ENCODE assay signal across 8 mouse cellular contexts in genomic region chrX:36597707-36598389, GRCm38 (mm10). TPM values are rescaled to one million over a fixed set of nuclear protein-coding genes. Genes with fewer than 3 reads are reported as not detected.
A peak's percentile ranks its signal among the peaks of the same experiment; 100 is the strongest.
DNase-seq lines count a peak whose midpoint lies in the region; ATAC-seq and TF ChIP-seq lines count a peak whose summit lies in the region.

Gene Pgrmc1, plus strand, starts transcription at chrX:36598206.

- peak; percentile 95 for ATAC-seq in forebrain, embryonic 12.5 days (ENCODE audit: low FRiP score)
- peak; percentile 93 for ATAC-seq in heart, embryonic 16.5 days (replicated peaks; ENCODE audit: extremely low read depth, insufficient read depth, low FRiP score)
- peak; percentile 92 for ATAC-seq in liver, embryonic 14.5 days (ENCODE audit: insufficient read depth)
- ATAC-seq in stomach, embryonic 15.5 days (ENCODE audit: insufficient read depth, low FRiP score, low read depth): peak; percentile 94

- peak within 1 kb of the TSS; percentile 81 for H3K27ac ChIP-seq in forebrain, embryonic 12.5 days
- peak within 1 kb of the TSS; percentile 85 for H3K27ac ChIP-seq in heart, embryonic 16.5 days (ENCODE audit: low read length)
- H3K27ac ChIP-seq in liver, embryonic 14.5 days: no peak within 1 kb of the TSS
- H3K27ac ChIP-seq in stomach, embryonic 15.5 days: peak within 1 kb of the TSS; percentile 79

- no peak for TF ChIP-seq CTCF in E14TG2a.4 (conservative IDR thresholded peaks at IDR 0.05; ENCODE audit: low read length)
- no peak for TF ChIP-seq CTCF in liver, embryonic 14.5 days (IDR thresholded peaks at IDR 0.05; ENCODE audit: low read depth)

- no peaks in the 10 kb centered on the region for H3K27me3 ChIP-seq in E14TG2a.4 (ENCODE audit: insufficient read depth, low read length)
- H3K27me3 ChIP-seq in forebrain, embryonic 12.5 days: no peaks in the 10 kb centered on the region
- H3K27me3 ChIP-seq in heart, embryonic 16.5 days (ENCODE audit: control insufficient read depth, insufficient read depth, low read length): no peaks in the 10 kb centered on the region
- H3K27me3 ChIP-seq in liver, embryonic 14.5 days (ENCODE audit: control insufficient read depth, insufficient read depth, low read length): no peaks in the 10 kb centered on the region
- no peaks in the 10 kb centered on the region for H3K27me3 ChIP-seq in stomach, embryonic 15.5 days (replicated peaks)

- TF ChIP-seq EP300 in liver, embryonic 14.5 days (IDR thresholded peaks at IDR 0.05; ENCODE audit: low read depth): no peak

- peaks cover 26% of the 10 kb centered on the region for H3K4me1 ChIP-seq in E14TG2a.4 (replicated peaks; ENCODE audit: low read depth, low read length)
- H3K4me1 ChIP-seq in forebrain, embryonic 12.5 days: peaks cover 5% of the 10 kb centered on the region
- H3K4me1 ChIP-seq in heart, embryonic 16.5 days (ENCODE audit: control insufficient read depth, insufficient read depth, low read length): peaks cover 5% of the 10 kb centered on the region
- H3K4me1 ChIP-seq in liver, embryonic 14.5 days (replicated peaks; ENCODE audit: control insufficient read depth in 2 of 2, insufficient read depth in 2 of 2, low read length in 1 of 2): peaks cover 0 to 8% of the 10 kb centered on the region in 2 experiments; a peak in 1 of 4 replicates
- H3K4me1 ChIP-seq in stomach, embryonic 15.5 days: no peaks in the 10 kb centered on the region

- 15% methylated on average over 35 of the region's 45 CpGs for WGBS in forebrain, embryonic 12.5 days
- 22% methylated on average over 43 of the region's 45 CpGs for WGBS in heart, embryonic 16.5 days
- 8% methylated on average over 37 of the region's 45 CpGs for WGBS in liver, embryonic 14.5 days (ENCODE audit: insufficient replicate concordance)
- WGBS in stomach, embryonic 15.5 days: 20% methylated on average over 34 of the region's 45 CpGs

- peak within 1 kb of the TSS; percentile 76 for H3K9ac ChIP-seq in forebrain, embryonic 12.5 days
- peak within 1 kb of the TSS; percentile 91 for H3K9ac ChIP-seq in heart, embryonic 16.5 days (ENCODE audit: low read length)
- H3K9ac ChIP-seq in liver, embryonic 14.5 days (replicated peaks): peak within 1 kb of the TSS; percentile 65
- H3K9ac ChIP-seq in stomach, embryonic 15.5 days: peak within 1 kb of the TSS; percentile 61

- no peaks in the 10 kb centered on the region for H3K9me3 ChIP-seq in E14TG2a.4 (ENCODE audit: low read length)
- no peaks in the 10 kb centered on the region for H3K9me3 ChIP-seq in forebrain, embryonic 12.5 days
- no peaks in the 10 kb centered on the region; the same call in 1 of the 2 replicates for H3K9me3 ChIP-seq in heart, embryonic 16.5 days (replicated peaks; ENCODE audit: control insufficient read depth, low read length)
- no peaks in the 10 kb centered on the region for H3K9me3 ChIP-seq in liver, embryonic 14.5 days (ENCODE audit: control insufficient read depth, low read length)
- H3K9me3 ChIP-seq in stomach, embryonic 15.5 days: no peaks in the 10 kb centered on the region

- peaks cover 26% of the 10 kb centered on the region for H3K36me3 ChIP-seq in E14TG2a.4 (ENCODE audit: insufficient read depth, low read length)
- H3K36me3 ChIP-seq in forebrain, embryonic 12.5 days (replicated peaks): 0 out of 2 replicates have a peak, but pooled peaks cover 6% of the 10 kb centered on the region
- peaks cover 6% of the 10 kb centered on the region; the same call in 1 of the 2 replicates for H3K36me3 ChIP-seq in heart, embryonic 16.5 days (ENCODE audit: control insufficient read depth, insufficient read depth)
- no peaks in the 10 kb centered on the region; the same call in 1 of the 2 replicates for H3K36me3 ChIP-seq in liver, embryonic 14.5 days (replicated peaks; ENCODE audit: control insufficient read depth, insufficient read depth, low read depth)
- H3K36me3 ChIP-seq in stomach, embryonic 15.5 days: no peaks in the 10 kb centered on the region

- H3K4me3 ChIP-seq in E14TG2a.4 (replicated peaks; ENCODE audit: low read length): peak within 1 kb of the TSS; percentile 86
- peak within 1 kb of the TSS; percentile 64 for H3K4me3 ChIP-seq in forebrain, embryonic 12.5 days (replicated peaks)
- peak within 1 kb of the TSS; percentile 80 for H3K4me3 ChIP-seq in heart, embryonic 16.5 days (ENCODE audit: low read length)
- peak within 1 kb of the TSS; percentile 58 to 87 for H3K4me3 ChIP-seq in liver, embryonic 14.5 days (ENCODE audit: insufficient read depth in 1 of 2, low read depth in 2 of 2, low read length in 2 of 2)
- H3K4me3 ChIP-seq in stomach, embryonic 15.5 days (replicated peaks): peak within 1 kb of the TSS; percentile 56

- DNase-seq in c-Kit-positive CD71-positive TER-119-positive erythroid progenitor cells, embryonic 14.5 days (ENCODE audit: low spot score): peak; percentile 77
- DNase-seq in kidney, postnatal 36 days: peak; percentile 84 to 89
- DNase-seq in liver, embryonic 14.5 days (ENCODE audit: low read depth in 3 of 3, low spot score in 3 of 3): peak; percentile 61 to 70 (median 62)
- DNase-seq in neural tube, embryonic 10.5 days (ENCODE audit: extremely low spot score, low spot score): peak; percentile 79

- H3K4me2 ChIP-seq in forebrain, embryonic 12.5 days: peak within 1 kb of the TSS; percentile 58
- peak within 1 kb of the TSS; percentile 68 for H3K4me2 ChIP-seq in heart, embryonic 16.5 days (ENCODE audit: low read depth, low read length)
- peak within 1 kb of the TSS; percentile 57 for H3K4me2 ChIP-seq in liver, embryonic 14.5 days (ENCODE audit: low read depth)
- H3K4me2 ChIP-seq in stomach, embryonic 15.5 days: peak within 1 kb of the TSS; percentile 55

RNA-seq across cellular contexts. Expression of gene Pgrmc1, which starts in this region (rescaled TPM):
- polyA plus RNA-seq in forebrain, embryonic 12.5 days (2016; fragmentation: Nextera tagmentation; extraction: Ambion mirVana): 414 and 424 TPM in 2 replicates
- polyA plus RNA-seq in heart, embryonic 16.5 days (2015; fragmentation: Nextera tagmentation; extraction: Ambion mirVana): 119 and 130 TPM in 2 replicates
- polyA plus RNA-seq in liver, embryonic 14.5 days (2012; rRNA removed): 35.5 and 48.6 TPM in 2 replicates
- polyA plus RNA-seq in liver, embryonic 14.5 days (2014; fragmentation: Nextera tagmentation; extraction: Ambion mirVana): 102 and 109 TPM in 2 replicates
- 221 and 227 TPM in 2 replicates for polyA plus RNA-seq in stomach, embryonic 15.5 days (2015; fragmentation: Nextera tagmentation; extraction: Ambion mirVana)
